ENCODE assay signal across 9 mouse cellular contexts in genomic region chr17:84085721-84086120, GRCm38 (mm10).
DNase-seq lines count a peak whose midpoint lies in the region; ATAC-seq and TF ChIP-seq lines count a peak whose summit lies in the region.
"Had no signal": no experiment of that assay in that cellular context is flagged by ENCODE, and none has a peak within 500 bp of the region (broad histone marks: within the 10 kb centered on the region; RNA-seq: fewer than 3 reads in every experiment).

No protein-coding gene starts in this region.

- TF ChIP-seq POLR2A in limb, embryonic 14.5 days (IDR thresholded peaks at IDR 0.05; ENCODE audit: borderline replicate concordance, extremely low read depth, insufficient read depth, insufficient read length) = no peak

- no peak overlapping the region for H3K4me2 ChIP-seq in hindbrain, embryonic 13.5 days
- no peak overlapping the region for H3K4me2 ChIP-seq in hindbrain, embryonic 14.5 days (replicated peaks)
- H3K4me2 ChIP-seq in heart, embryonic 14.5 days (ENCODE audit: low read length) = no peak overlapping the region
- no peak overlapping the region for H3K4me2 ChIP-seq in limb, embryonic 14.5 days (replicated peaks; ENCODE audit: low read depth, low read length, severe bottlenecking)

- H3K4me1 ChIP-seq in hindbrain, embryonic 13.5 days (replicated peaks) = peaks cover 36% of the 10 kb centered on the region
- peaks cover 26% of the 10 kb centered on the region for H3K4me1 ChIP-seq in hindbrain, embryonic 14.5 days (replicated peaks; ENCODE audit: control insufficient read depth, insufficient read depth, low read length)
- H3K4me1 ChIP-seq in heart, embryonic 14.5 days (ENCODE audit: control insufficient read depth in 2 of 2, insufficient read depth in 2 of 2, low read length in 2 of 2) = peaks cover 44 to 46% of the 10 kb centered on the region in 2 experiments
- H3K4me1 ChIP-seq in limb, embryonic 14.5 days (ENCODE audit: control insufficient read depth, insufficient read depth, low read length) = peaks cover 38% of the 10 kb centered on the region

- no peaks in the 10 kb centered on the region for H3K9me3 ChIP-seq in hindbrain, embryonic 13.5 days
- H3K9me3 ChIP-seq in hindbrain, embryonic 14.5 days (ENCODE audit: control insufficient read depth, low read length) = no peaks in the 10 kb centered on the region
- H3K9me3 ChIP-seq in heart, embryonic 14.5 days (ENCODE audit: control insufficient read depth, low read length) = no peaks in the 10 kb centered on the region
- no peaks in the 10 kb centered on the region for H3K9me3 ChIP-seq in limb, embryonic 14.5 days (ENCODE audit: control insufficient read depth, low read length)
- H3K9me3 ChIP-seq: G1E had no signal

- H3K27ac ChIP-seq in hindbrain, embryonic 13.5 days = peak overlapping the region; percentile 18; the same call in 1 of the 2 replicates
- no peak overlapping the region for H3K27ac ChIP-seq in hindbrain, embryonic 14.5 days
- H3K27ac ChIP-seq in heart, embryonic 14.5 days (replicated peaks in 1 of 2; ENCODE audit: control insufficient read depth in 1 of 2, insufficient read depth in 1 of 2, low read depth in 2 of 2, low read length in 2 of 2) = peak overlapping the region; percentile 71 to 77
- H3K27ac ChIP-seq in limb, embryonic 14.5 days (replicated peaks; ENCODE audit: low read depth, low read length) = 0 out of 2 replicates have a peak overlapping the region, but pooled peaks have one; percentile 43

- no peak for DNase-seq in hindbrain, embryonic 14.5 days (ENCODE audit: low spot score)
- peak; percentile 63 for DNase-seq in adrenal gland, postnatal 14 days
- peak; percentile 30 for DNase-seq in limb, embryonic 14.5 days (ENCODE audit: low spot score)
- DNase-seq in right cerebral cortex, postnatal 4 days = no peak
- DNase-seq in retina, postnatal 1 day = no peak
- no peak for DNase-seq in retina, embryonic 14.5 days (ENCODE audit: low spot score)

- H3K36me3 ChIP-seq in hindbrain, embryonic 13.5 days = no peaks in the 10 kb centered on the region
- no peaks in the 10 kb centered on the region for H3K36me3 ChIP-seq in hindbrain, embryonic 14.5 days (replicated peaks; ENCODE audit: control insufficient read depth, insufficient read depth)
- H3K36me3 ChIP-seq in heart, embryonic 14.5 days (ENCODE audit: control insufficient read depth, insufficient read depth, low read length) = no peaks in the 10 kb centered on the region
- H3K36me3 ChIP-seq in limb, embryonic 14.5 days (ENCODE audit: control insufficient read depth, insufficient read depth, low read length) = no peaks in the 10 kb centered on the region
- H3K36me3 ChIP-seq: G1E had no signal

- ATAC-seq in hindbrain, embryonic 13.5 days (ENCODE audit: low FRiP score) = no peak
- no peak for ATAC-seq in hindbrain, embryonic 14.5 days (ENCODE audit: low FRiP score)
- no peak for ATAC-seq in heart, embryonic 14.5 days (ENCODE audit: insufficient number of reproducible peaks, insufficient read depth, low FRiP score, low read depth)
- no peak for ATAC-seq in limb, embryonic 14.5 days (ENCODE audit: low FRiP score, low read depth)

- no peak overlapping the region for H3K9ac ChIP-seq in hindbrain, embryonic 13.5 days
- no peak overlapping the region for H3K9ac ChIP-seq in hindbrain, embryonic 14.5 days
- peak overlapping the region; percentile 44; the same call in 1 of the 2 replicates for H3K9ac ChIP-seq in heart, embryonic 14.5 days (ENCODE audit: low read length)
- H3K9ac ChIP-seq in limb, embryonic 14.5 days (ENCODE audit: low read depth, low read length, severe bottlenecking) = no peak overlapping the region

- 42% methylated on average over 7 of the region's 7 CpGs for WGBS in hindbrain, embryonic 13.5 days
- 46% methylated on average over 7 of the region's 7 CpGs for WGBS in hindbrain, embryonic 14.5 days
- WGBS in heart, embryonic 14.5 days = 14% methylated on average over 7 of the region's 7 CpGs
- WGBS in limb, embryonic 14.5 days = 53% methylated on average over 7 of the region's 7 CpGs

- H3K27me3 ChIP-seq in hindbrain, embryonic 13.5 days = no peaks in the 10 kb centered on the region
- H3K27me3 ChIP-seq in hindbrain, embryonic 14.5 days (ENCODE audit: control insufficient read depth, insufficient read depth, low read length) = no peaks in the 10 kb centered on the region
- no peaks in the 10 kb centered on the region for H3K27me3 ChIP-seq in heart, embryonic 14.5 days (ENCODE audit: control insufficient read depth, insufficient read depth, low read length)
- no peaks in the 10 kb centered on the region for H3K27me3 ChIP-seq in limb, embryonic 14.5 days (ENCODE audit: control insufficient read depth, insufficient read depth, low read length)

- no peak overlapping the region for H3K4me3 ChIP-seq in hindbrain, embryonic 13.5 days
- H3K4me3 ChIP-seq in hindbrain, embryonic 14.5 days (replicated peaks; ENCODE audit: low read length) = no peak overlapping the region
- no peak overlapping the region for H3K4me3 ChIP-seq in heart, embryonic 14.5 days (ENCODE audit: control insufficient read depth in 1 of 2, insufficient read depth in 1 of 2, low read depth in 1 of 2, low read length in 2 of 2)
- H3K4me3 ChIP-seq in limb, embryonic 14.5 days (replicated peaks; ENCODE audit: low read length) = no peak overlapping the region

Comparison
In these comparisons a context has a peak if more than half of its experiments do, and no peak if none do; other contexts are left out.
1. DNase-seq: peak in adrenal gland, postnatal 14 days (single experiment) and limb, embryonic 14.5 days (single experiment); none in hindbrain, embryonic 14.5 days (single experiment), right cerebral cortex, postnatal 4 days (single experiment), retina, postnatal 1 day (single experiment) and retina, embryonic 14.5 days (single experiment).